Mouse (Mus musculus) frontal cortex, postnatal 10 days (tissue): ENCODE data around the gene Btbd35f22.
"Not testable (repeated sequence)": the region's sequence is repeated elsewhere in the genome, so short reads cannot be mapped to it uniquely, and the experiment has no call there.

Experiments used
- DNase-seq, 2 experiments: peaks; one replicate each; pipeline ENCODE4 v3.0.0; 2022; ENCODE audit warnings: low spot score in 2 of 2, mixed read lengths in 1 of 2

The Btbd35f22 gene

GRCm38 (mm10) chrX:32047529-32047928 lies at the start of gene Btbd35f22:
TSS of gene Btbd35f22 (plus strand) at chrX:32047829.
- not testable (repeated sequence) for DNase-seq
